Mouse (Mus musculus) hindbrain, embryonic 11.5 days (tissue): ENCODE measurements around the gene Gm44579. TPM values are rescaled to one million over a fixed set of nuclear protein-coding genes. Genes with fewer than 3 reads are reported as not detected.

Experiments used
- ATAC-seq: fragments of 200-750 bp; cut with Nextera tagmentation; 2 replicates; pipeline ENCODE4 v1.8.0; 2017; ENCODE audit warnings: mild to moderate bottlenecking, moderate TSS enrichment, moderate library complexity; ENCODE audit not compliant: low FRiP score
- DNase-seq: peaks from one replicate; pipeline ENCODE4 v3.0.0-alpha.2; 2015; ENCODE audit warnings: low spot score
- H3K27ac ChIP-seq: fragments of 300-500 bp; sonication (generic); 2 replicates; pipeline ENCODE4 v1.5.1; 2014; ENCODE audit warnings: mild to moderate bottlenecking, low read depth, low read length
- H3K27me3 ChIP-seq: fragments of 300-500 bp; sonication (generic); 2 replicates; pipeline ENCODE4 v1.6.1; 2014; ENCODE audit warnings: mild to moderate bottlenecking, low read length, moderate library complexity, mixed read lengths; ENCODE audit not compliant: control insufficient read depth, insufficient read depth
- H3K36me3 ChIP-seq: fragments of 300-500 bp; sonication (generic); 2 replicates; pipeline ENCODE4 v1.6.1; 2014; ENCODE audit warnings: mild to moderate bottlenecking, low read length, moderate library complexity, mixed read lengths; ENCODE audit not compliant: control insufficient read depth, insufficient read depth
- H3K4me1 ChIP-seq: fragments of 300-500 bp; sonication (generic); replicated peaks from 2 replicates; pipeline ENCODE4 v1.6.1; 2014; ENCODE audit warnings: low read length, mixed read lengths; ENCODE audit not compliant: control insufficient read depth, insufficient read depth
- H3K4me2 ChIP-seq: fragments of 300-500 bp; sonication (generic); replicated peaks from 2 replicates; pipeline ENCODE4 v1.6.1; 2014; ENCODE audit warnings: mild to moderate bottlenecking, low read depth, low read length
- H3K4me3 ChIP-seq: fragments of 300-500 bp; sonication (generic); 2 replicates; pipeline ENCODE4 v1.5.1; 2014; ENCODE audit warnings: low read depth, low read length
- H3K9ac ChIP-seq: fragments of 300-500 bp; sonication (generic); 2 replicates; pipeline ENCODE4 v1.6.1; 2014; ENCODE audit warnings: low read depth, low read length
- H3K9me3 ChIP-seq: fragments of 300-500 bp; sonication (generic); 2 replicates; pipeline ENCODE4 v1.6.1; 2016; ENCODE audit warnings: low read length; ENCODE audit not compliant: control insufficient read depth
- WGBS: fragments of 180-500 bp; shearing (Covaris S2); extraction: QIAGEN DNeasy Blood & Tissue Kit; methylation state at CpG from one replicate; pipeline ENCODE4 v1.1.7; 2014; 5-methylcytosine and 5-hydroxymethylcytosine counted together
- polyA plus RNA-seq: library from polyadenylated mRNA; unstranded; fragments of >200 nt; fragmentation: Nextera tagmentation; extraction: Ambion mirVana; gene quantifications from 2 replicates; pipeline ENCODE4 v1.2.1, GENCODE M21; 2014

The Gm44579 gene
- polyA plus RNA-seq, 1 experiment from 2014 or later = not detected

GRCm38 (mm10) chr15:98152916-98153315 is 67.9 kb downstream of the Gm44579 start:
- no peak for ATAC-seq
- WGBS = 73% methylated on average over 7 of the region's 7 CpGs

GRCm38 (mm10) chr15:98149166-98149602 is 71.6 kb downstream of the Gm44579 start:
- Histone ChIP-seq H3K4me1 (no peaks in the 10 kb centered on the region; the same call in 1 of the 2 replicates), H3K36me3 (no peaks in the 10 kb centered on the region), H3K4me2 (no peak overlapping the region), H3K27me3 (no peaks in the 10 kb centered on the region), H3K9ac (no peak overlapping the region), H3K9me3 (no peaks in the 10 kb centered on the region), H3K4me3 (no peak overlapping the region), H3K27ac (no peak overlapping the region)
- 82% methylated on average over 10 of the region's 10 CpGs for WGBS
- DNase-seq (no peak), ATAC-seq (no peak)

More at GRCm38 (mm10) chr15:98152916-98153315, 67.9 kb downstream of the Gm44579 start:
- no peaks in the 10 kb centered on the region for H3K36me3 ChIP-seq
- DNase-seq = no peak
- no peaks in the 10 kb centered on the region for H3K4me1 ChIP-seq
- H3K27me3 ChIP-seq = no peaks in the 10 kb centered on the region
- H3K4me2 ChIP-seq = no peak overlapping the region
- H3K27ac ChIP-seq = no peak overlapping the region
- no peak overlapping the region for H3K4me3 ChIP-seq
- H3K9ac ChIP-seq = no peak overlapping the region
- H3K9me3 ChIP-seq = no peaks in the 10 kb centered on the region

- 79% methylated on average over 3 of the region's 3 CpGs for WGBS
- no peaks in the 10 kb centered on the region; the same call in 1 of the 2 replicates for H3K4me1 ChIP-seq
- H3K9ac ChIP-seq = no peak overlapping the region
- DNase-seq = no peak
- no peak for ATAC-seq
- H3K27ac ChIP-seq = no peak overlapping the region
- H3K36me3 ChIP-seq = no peaks in the 10 kb centered on the region
- no peaks in the 10 kb centered on the region for H3K27me3 ChIP-seq
- H3K4me2 ChIP-seq = no peak overlapping the region
- H3K9me3 ChIP-seq = no peaks in the 10 kb centered on the region
- H3K4me3 ChIP-seq = no peak overlapping the region
These were observed 72.4 kb downstream of the Gm44579 start for GRCm38 (mm10) chr15:98148356-98148755.

- no peaks in the 10 kb centered on the region; the same call in 1 of the 2 replicates for H3K4me1 ChIP-seq
- H3K4me2 ChIP-seq = peak overlapping the region; percentile 94
- peak overlapping the region; percentile 96 for H3K4me3 ChIP-seq
- DNase-seq (peak; percentile 96), ATAC-seq (peak; percentile 98)
- no peaks in the 10 kb centered on the region for H3K36me3 ChIP-seq
- H3K9ac ChIP-seq = peak overlapping the region; percentile 92
- H3K9me3 ChIP-seq = no peaks in the 10 kb centered on the region
- H3K27ac ChIP-seq = peak overlapping the region; percentile 72
- H3K27me3 ChIP-seq = no peaks in the 10 kb centered on the region
- WGBS = 2% methylated on average over 38 of the region's 38 CpGs
These were observed 75.1 kb downstream of the Gm44579 start for GRCm38 (mm10) chr15:98145559-98146181.

- peak; percentile 69 for ATAC-seq
These were observed 75.8 kb downstream of the Gm44579 start for GRCm38 (mm10) chr15:98144861-98145507.

GRCm38 (mm10) chr15:98142515-98142914 is 78.3 kb downstream of the Gm44579 start:
- Histone ChIP-seq H3K9me3 (no peaks in the 10 kb centered on the region), H3K4me1 (no peaks in the 10 kb centered on the region; the same call in 1 of the 2 replicates), H3K27me3 (no peaks in the 10 kb centered on the region), H3K9ac (no peak overlapping the region), H3K36me3 (no peaks in the 10 kb centered on the region), H3K27ac (no peak overlapping the region), H3K4me2 (no peak overlapping the region), H3K4me3 (no peak overlapping the region)
- 83% methylated on average over 9 of the region's 10 CpGs for WGBS
- DNase-seq = no peak
- ATAC-seq = no peak

More at GRCm38 (mm10) chr15:98144861-98145507, 75.8 kb downstream of the Gm44579 start:
- Histone ChIP-seq H3K36me3 (no peaks in the 10 kb centered on the region), H3K27ac (peak overlapping the region; percentile 72), H3K9ac (peak overlapping the region; percentile 92), H3K4me3 (peak overlapping the region; percentile 96), H3K27me3 (no peaks in the 10 kb centered on the region), H3K9me3 (no peaks in the 10 kb centered on the region), H3K4me2 (peak overlapping the region; percentile 94), H3K4me1 (no peaks in the 10 kb centered on the region; the same call in 1 of the 2 replicates)
- DNase-seq = peak; percentile 33
- under 1% methylated on average over 36 of the region's 36 CpGs for WGBS

GRCm38 (mm10) chr15:98140809-98141208 is 80.0 kb downstream of the Gm44579 start:
- Histone ChIP-seq H3K9ac (no peak overlapping the region), H3K4me3 (no peak overlapping the region), H3K36me3 (no peaks in the 10 kb centered on the region; the same call in 1 of the 2 replicates), H3K9me3 (no peaks in the 10 kb centered on the region), H3K4me1 (no peaks in the 10 kb centered on the region; the same call in 1 of the 2 replicates), H3K27me3 (no peaks in the 10 kb centered on the region), H3K4me2 (no peak overlapping the region), H3K27ac (no peak overlapping the region)
- DNase-seq (no peak), ATAC-seq (no peak)
- WGBS = 91% methylated on average over 5 of the region's 5 CpGs

GRCm38 (mm10) chr15:98139763-98140162 is 81.0 kb downstream of the Gm44579 start:
- Histone ChIP-seq H3K36me3 (no peaks in the 10 kb centered on the region; the same call in 1 of the 2 replicates), H3K4me2 (no peak overlapping the region), H3K27me3 (no peaks in the 10 kb centered on the region), H3K27ac (no peak overlapping the region), H3K4me1 (no peaks in the 10 kb centered on the region; the same call in 1 of the 2 replicates), H3K9ac (no peak overlapping the region), H3K9me3 (no peaks in the 10 kb centered on the region), H3K4me3 (no peak overlapping the region)
- ATAC-seq (no peak), DNase-seq (no peak)
- whole genome bisulfite sequencing = 90% methylated on average over 7 of the region's 7 CpGs
